Comparison of ENCODE assay signal across 25 mouse cellular contexts in the genomic region with DNA sequence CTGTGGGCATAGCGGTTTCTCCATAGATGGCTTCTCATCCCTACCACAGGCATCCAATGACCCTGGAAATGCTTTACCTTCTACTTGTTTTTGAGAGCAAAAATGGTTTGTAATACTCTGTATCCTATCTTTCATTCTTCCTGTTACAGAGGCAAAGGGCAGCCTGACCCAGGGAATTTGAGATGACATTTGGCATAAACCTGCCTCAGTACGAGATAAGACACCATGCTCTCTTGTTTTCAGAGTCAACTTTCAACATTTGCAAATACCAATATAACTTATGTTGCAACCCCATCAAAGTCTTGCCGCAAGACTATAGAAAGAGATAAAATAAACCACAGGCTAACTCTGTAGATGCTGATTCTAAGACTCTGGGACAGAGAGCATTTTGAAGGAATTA.
DNase-seq lines count a peak whose midpoint lies in the region; ATAC-seq and TF ChIP-seq lines count a peak whose summit lies in the region.
"Had no signal": no experiment of that assay in that cellular context is flagged by ENCODE, and none has a peak within 500 bp of the region (broad histone marks: within the 10 kb centered on the region; RNA-seq: fewer than 3 reads in every experiment).

No protein-coding gene starts in this region.

- H3K79me2 ChIP-seq in heart, adult 2 months (replicated peaks; ENCODE audit: control insufficient read depth, insufficient read depth, low read length), result no peaks in the 10 kb centered on the region

- no peak for TF ChIP-seq EP300 in heart, adult 2 months (IDR thresholded peaks at IDR 0.05; ENCODE audit: insufficient read depth, low read depth, low read length)

- no peak for ATAC-seq in heart, embryonic 12.5 days (ENCODE audit: insufficient number of reproducible peaks, low FRiP score)
- no peak for ATAC-seq in kidney, postnatal 0 days (replicated peaks; ENCODE audit: low FRiP score, low read depth)
- peak; percentile 19; the same call in 1 of the 2 replicates for ATAC-seq in liver, embryonic 16.5 days (ENCODE audit: low read depth)
- ATAC-seq in liver, embryonic 11.5 days (replicated peaks; ENCODE audit: low FRiP score), result no peak
- ATAC-seq: forebrain, embryonic 13.5 days; forebrain, embryonic 16.5 days; hindbrain, postnatal 0 days; inflammation-experienced regulatory T-cells, adult 6 months; Patski had no signal

- H3K4me1 ChIP-seq in heart, adult 2 months (ENCODE audit: control insufficient read depth, insufficient read depth, low read length), result peaks cover 2% of the 10 kb centered on the region; the same call in 1 of the 2 replicates
- no peaks in the 10 kb centered on the region for H3K4me1 ChIP-seq in heart, embryonic 12.5 days (replicated peaks)
- no peaks in the 10 kb centered on the region for H3K4me1 ChIP-seq in kidney, postnatal 0 days (replicated peaks; ENCODE audit: insufficient read depth, low read length)
- no peaks in the 10 kb centered on the region for H3K4me1 ChIP-seq in liver, embryonic 16.5 days (ENCODE audit: control insufficient read depth, low read depth, low read length)
- no peaks in the 10 kb centered on the region for H3K4me1 ChIP-seq in liver, embryonic 11.5 days (replicated peaks; ENCODE audit: control insufficient read depth, insufficient read depth, low read length)
- H3K4me1 ChIP-seq: forebrain, embryonic 10.5 days; forebrain, embryonic 13.5 days had no signal

- H3K9me3 ChIP-seq in heart, embryonic 12.5 days (replicated peaks), result no peaks in the 10 kb centered on the region
- no peaks in the 10 kb centered on the region for H3K9me3 ChIP-seq in kidney, postnatal 0 days (replicated peaks; ENCODE audit: low read length)
- H3K9me3 ChIP-seq in liver, embryonic 16.5 days (replicated peaks; ENCODE audit: control insufficient read depth, low read length), result no peaks in the 10 kb centered on the region
- H3K9me3 ChIP-seq in liver, embryonic 11.5 days (ENCODE audit: control insufficient read depth, low read length), result no peaks in the 10 kb centered on the region
- H3K9me3 ChIP-seq: forebrain, embryonic 10.5 days; forebrain, embryonic 13.5 days had no signal

- no peak for TF ChIP-seq POLR2A in heart, adult 2 months (IDR thresholded peaks at IDR 0.05; ENCODE audit: insufficient read depth, low read depth, low read length)

- no peaks in the 10 kb centered on the region for H3K27me3 ChIP-seq in heart, adult 2 months (ENCODE audit: control insufficient read depth, insufficient read depth, low read length)
- H3K27me3 ChIP-seq in heart, embryonic 12.5 days (replicated peaks), result no peaks in the 10 kb centered on the region
- no peaks in the 10 kb centered on the region for H3K27me3 ChIP-seq in kidney, postnatal 0 days (ENCODE audit: insufficient read depth, low read length)
- no peaks in the 10 kb centered on the region for H3K27me3 ChIP-seq in liver, embryonic 16.5 days (ENCODE audit: control insufficient read depth, insufficient read depth, low read depth, low read length)
- no peaks in the 10 kb centered on the region for H3K27me3 ChIP-seq in liver, embryonic 11.5 days (replicated peaks; ENCODE audit: control insufficient read depth, insufficient read depth, low read length)
- H3K27me3 ChIP-seq: CH12.LX; forebrain, embryonic 13.5 days; Patski had no signal

- no peak for DNase-seq in heart, adult 2 months
- no peak for DNase-seq in kidney, postnatal 0 days (ENCODE audit: low spot score)
- no peak for DNase-seq in kidney, postnatal 25 days
- DNase-seq in liver, embryonic 11.5 days (ENCODE audit: low spot score), result no peak
- DNase-seq: adrenal gland, postnatal 10 days; adrenal gland, postnatal 36 days; B cell, adult 2 months; cerebellum, adult 18-20 months; cerebellum, adult 9-10 months; cerebellum, postnatal 14 days; gastrocnemius, postnatal 10 days; gastrocnemius, postnatal 36 days; heart, postnatal 14 days; heart, postnatal 4 days had no signal

- peak overlapping the region; percentile 47 for H3K27ac ChIP-seq in heart, adult 2 months
- no peak overlapping the region for H3K27ac ChIP-seq in heart, embryonic 12.5 days (ENCODE audit: poor library complexity, severe bottlenecking)
- H3K27ac ChIP-seq in kidney, postnatal 0 days, result peak overlapping the region; percentile 31; the same call in 1 of the 2 replicates
- H3K27ac ChIP-seq in liver, embryonic 16.5 days (ENCODE audit: low read length), result no peak overlapping the region
- H3K27ac ChIP-seq in liver, embryonic 11.5 days (ENCODE audit: low read depth, low read length), result no peak overlapping the region
- H3K27ac ChIP-seq: forebrain, embryonic 10.5 days; forebrain, embryonic 13.5 days; hindbrain, embryonic 14.5 days; hindbrain, postnatal 0 days had no signal

- 74% methylated on average over 3 of the region's 3 CpGs for WGBS in heart, adult 2 months
- WGBS in heart, embryonic 12.5 days, result 63% methylated on average over 3 of the region's 3 CpGs
- WGBS in kidney, postnatal 0 days, result 60% methylated on average over 3 of the region's 3 CpGs
- 53% methylated on average over 3 of the region's 3 CpGs for WGBS in liver, embryonic 16.5 days (ENCODE audit: insufficient replicate concordance)
- 75% methylated on average over 3 of the region's 3 CpGs for WGBS in liver, embryonic 11.5 days

- TF ChIP-seq CTCF in heart, adult 2 months (IDR thresholded peaks at IDR 0.05), result no peak
- no peak for TF ChIP-seq CTCF in kidney, postnatal 0 days (IDR thresholded peaks at IDR 0.05; ENCODE audit: low read depth)

- H3K9ac ChIP-seq in heart, adult 2 months (ENCODE audit: low read depth, low read length), result no peak overlapping the region
- no peak overlapping the region for H3K9ac ChIP-seq in heart, embryonic 12.5 days
- no peak overlapping the region for H3K9ac ChIP-seq in kidney, postnatal 0 days (ENCODE audit: low read depth, low read length)
- no peak overlapping the region for H3K9ac ChIP-seq in liver, embryonic 16.5 days (ENCODE audit: low read depth, low read length)
- H3K9ac ChIP-seq in liver, embryonic 11.5 days (ENCODE audit: low read depth, low read length), result no peak overlapping the region
- H3K9ac ChIP-seq: forebrain, embryonic 13.5 days; hindbrain, embryonic 14.5 days had no signal

- H3K4me2 ChIP-seq in heart, embryonic 12.5 days, result no peak overlapping the region
- H3K4me2 ChIP-seq in kidney, postnatal 0 days (ENCODE audit: low read length), result no peak overlapping the region
- H3K4me2 ChIP-seq in liver, embryonic 16.5 days (ENCODE audit: low read depth, low read length), result no peak overlapping the region
- no peak overlapping the region for H3K4me2 ChIP-seq in liver, embryonic 11.5 days
- H3K4me2 ChIP-seq: forebrain, embryonic 13.5 days; hindbrain, embryonic 14.5 days had no signal

- H3K36me3 ChIP-seq in heart, adult 2 months (ENCODE audit: control insufficient read depth, insufficient read depth, low read length), result peaks cover 3% of the 10 kb centered on the region; the same call in 1 of the 2 replicates
- no peaks in the 10 kb centered on the region for H3K36me3 ChIP-seq in heart, embryonic 12.5 days
- H3K36me3 ChIP-seq in kidney, postnatal 0 days (ENCODE audit: insufficient read depth, low read length), result no peaks in the 10 kb centered on the region
- no peaks in the 10 kb centered on the region for H3K36me3 ChIP-seq in liver, embryonic 16.5 days (ENCODE audit: control insufficient read depth, insufficient read depth)
- no peaks in the 10 kb centered on the region for H3K36me3 ChIP-seq in liver, embryonic 11.5 days (ENCODE audit: control insufficient read depth, insufficient read depth, low read length)
- H3K36me3 ChIP-seq: forebrain, embryonic 10.5 days; G1E had no signal

- no peak overlapping the region for H3K4me3 ChIP-seq in heart, adult 2 months
- H3K4me3 ChIP-seq in heart, embryonic 12.5 days, result no peak overlapping the region
- H3K4me3 ChIP-seq in kidney, postnatal 0 days (replicated peaks; ENCODE audit: low read depth, low read length), result no peak overlapping the region
- no peak overlapping the region for H3K4me3 ChIP-seq in liver, embryonic 16.5 days (ENCODE audit: low read depth, low read length)
- H3K4me3 ChIP-seq in liver, embryonic 11.5 days (ENCODE audit: low read depth, low read length), result no peak overlapping the region
- H3K4me3 ChIP-seq: forebrain, embryonic 10.5 days; forebrain, embryonic 13.5 days had no signal

- intact Hi-C loops in heart, adult 2 months (cut with DNase I), result no loop called here

Comparison
In these comparisons a context has a peak if more than half of its experiments do, and no peak if none do; other contexts are left out.
1. H3K27ac ChIP-seq: peak in heart, adult 2 months (single experiment) and kidney, postnatal 0 days (single experiment); none in heart, embryonic 12.5 days (single experiment), liver, embryonic 16.5 days (single experiment) and liver, embryonic 11.5 days (single experiment).